Mouse (Mus musculus) layer of hippocampus, postnatal 10 days (tissue): Measurements from ENCODE around the gene Pycard. TPM values are rescaled to one million over a fixed set of nuclear protein-coding genes. Genes with fewer than 3 reads are reported as not detected.
A peak's percentile ranks its signal among the peaks of the same experiment; 100 is the strongest.

ENCODE experiments used
- DNase-seq, 2 experiments: peaks; one replicate each; pipeline ENCODE4 v3.0.0; 2021; ENCODE audit warnings: low spot score in 2 of 2
- total RNA-seq, 2 experiments: library from RNA; stranded (reverse); gene quantifications; 2 replicates each; pipeline ENCODE4 v1.2.3; 2021

The Pycard gene
- total RNA-seq, 2 experiments from 2014 or later, result 3.2 to 4.5 TPM

- no peak for DNase-seq
These were observed 10.5 kb upstream of the Pycard start for GRCm38 (mm10) chr7:128004150-128004486.

GRCm38 (mm10) chr7:128003688-128004087 is 10.0 kb upstream of the Pycard start, which contains the start of gene Trim72:
TSS of gene Trim72 (plus strand) at chr7:128003949.
- no peak for DNase-seq

GRCm38 (mm10) chr7:128003098-128003497 is 9.4 kb upstream of the Pycard start:
- DNase-seq, result no peak

- no peak for DNase-seq
These were observed 6.6 kb upstream of the Pycard start for GRCm38 (mm10) chr7:128000068-128000950.

- no peak for DNase-seq
These were observed 5.8 kb upstream of the Pycard start for GRCm38 (mm10) chr7:127999436-127999835.

- DNase-seq, result no peak
These were observed 953 bp downstream of the Pycard start for GRCm38 (mm10) chr7:127992488-127993340.

GRCm38 (mm10) chr7:127991643-127992487 is 1.8 kb downstream of the Pycard start:
- peak; percentile 83 to 84 for DNase-seq

GRCm38 (mm10) chr7:127988904-127989303 is 4.8 kb downstream of the Pycard start:
- no peak for DNase-seq

GRCm38 (mm10) chr7:127980606-127981005 is 13.1 kb downstream of the Pycard start:
- DNase-seq, result no peak

- no peak for DNase-seq
These were observed 14.8 kb downstream of the Pycard start for GRCm38 (mm10) chr7:127978856-127979255.

GRCm38 (mm10) chr7:127974413-127974930 is 19.2 kb downstream of the Pycard start:
- DNase-seq, result no peak

- DNase-seq, result peak; percentile 71 to 77
These were observed 25.5 kb downstream of the Pycard start for GRCm38 (mm10) chr7:127967922-127968828.

GRCm38 (mm10) chr7:127967004-127967921 is 26.4 kb downstream of the Pycard start, which contains the start of gene Fus:
TSS of gene Fus (plus strand) at chr7:127967457.
- DNase-seq, result peak; percentile 97 to 99

GRCm38 (mm10) chr7:127966371-127966918 is 27.2 kb downstream of the Pycard start:
- DNase-seq, result no peak

GRCm38 (mm10) chr7:127959364-127959763 is 34.3 kb downstream of the Pycard start:
- DNase-seq, result no peak

GRCm38 (mm10) chr7:127952864-127953581 is 40.6 kb downstream of the Pycard start:
- DNase-seq, result no peak

- DNase-seq, result no peak
These were observed 47.1 kb downstream of the Pycard start, which contains the start of gene Prss36 for GRCm38 (mm10) chr7:127946470-127947023. TSS of gene Prss36 (minus strand) at chr7:127946725.
